ENCODE assay signal across 20 mouse cellular contexts in genomic region chr14:13262406-13262805, GRCm38 (mm10). TPM values are rescaled to one million over a fixed set of nuclear protein-coding genes. Genes with fewer than 3 reads are reported as not detected.
A peak's percentile ranks its signal among the peaks of the same experiment; 100 is the strongest.
DNase-seq lines count a peak whose midpoint lies in the region; ATAC-seq and TF ChIP-seq lines count a peak whose summit lies in the region.
"Had no signal": no experiment of that assay in that cellular context is flagged by ENCODE, and none has a peak within 500 bp of the region (broad histone marks: within the 10 kb centered on the region; RNA-seq: fewer than 3 reads in every experiment).

No protein-coding gene starts in this region.

- no peaks in the 10 kb centered on the region for H3K9me3 ChIP-seq in forebrain, embryonic 14.5 days (replicated peaks; ENCODE audit: control insufficient read depth, low read length)
- H3K9me3 ChIP-seq in forebrain, embryonic 12.5 days = no peaks in the 10 kb centered on the region
- H3K9me3 ChIP-seq in midbrain, embryonic 13.5 days = no peaks in the 10 kb centered on the region
- H3K9me3 ChIP-seq in midbrain, embryonic 10.5 days (replicated peaks) = no peaks in the 10 kb centered on the region
- H3K9me3 ChIP-seq in hindbrain, postnatal 0 days (ENCODE audit: low read length) = no peaks in the 10 kb centered on the region

- H3K4me3 ChIP-seq in forebrain, embryonic 14.5 days (ENCODE audit: low read depth, low read length) = no peak overlapping the region
- H3K4me3 ChIP-seq in forebrain, embryonic 12.5 days (replicated peaks) = no peak overlapping the region
- no peak overlapping the region for H3K4me3 ChIP-seq in midbrain, embryonic 13.5 days (replicated peaks)
- H3K4me3 ChIP-seq in midbrain, embryonic 10.5 days = no peak overlapping the region
- no peak overlapping the region for H3K4me3 ChIP-seq in hindbrain, postnatal 0 days (ENCODE audit: low read length)
- H3K4me3 ChIP-seq: gastrocnemius, adult 2 months; myocyte had no signal

- no peaks in the 10 kb centered on the region; the same call in 1 of the 2 replicates for H3K4me1 ChIP-seq in forebrain, embryonic 14.5 days (ENCODE audit: control insufficient read depth, insufficient read depth, low read length)
- peaks cover 3% of the 10 kb centered on the region; the same call in 1 of the 2 replicates for H3K4me1 ChIP-seq in forebrain, embryonic 12.5 days
- no peaks in the 10 kb centered on the region for H3K4me1 ChIP-seq in midbrain, embryonic 13.5 days (replicated peaks)
- H3K4me1 ChIP-seq in midbrain, embryonic 10.5 days = no peaks in the 10 kb centered on the region
- H3K4me1 ChIP-seq in hindbrain, postnatal 0 days (ENCODE audit: insufficient read depth, low read length) = no peaks in the 10 kb centered on the region

- 9% methylated on average over 1 of the region's 1 CpGs for WGBS in forebrain, embryonic 14.5 days
- 23% methylated on average over 1 of the region's 1 CpGs for WGBS in forebrain, embryonic 12.5 days
- 21% methylated on average over 1 of the region's 1 CpGs for WGBS in midbrain, embryonic 13.5 days
- WGBS in midbrain, embryonic 10.5 days = 61% methylated on average over 1 of the region's 1 CpGs
- 16% methylated on average over 1 of the region's 1 CpGs for WGBS in hindbrain, postnatal 0 days

- H3K27ac ChIP-seq in forebrain, embryonic 14.5 days (ENCODE audit: low read depth, low read length) = no peak overlapping the region
- no peak overlapping the region for H3K27ac ChIP-seq in forebrain, embryonic 12.5 days
- H3K27ac ChIP-seq in midbrain, embryonic 13.5 days = no peak overlapping the region
- H3K27ac ChIP-seq in midbrain, embryonic 10.5 days (replicated peaks) = no peak overlapping the region
- H3K27ac ChIP-seq in hindbrain, postnatal 0 days = no peak overlapping the region
- H3K27ac ChIP-seq: gastrocnemius, adult 2 months; kidney, postnatal 0 days; macrophage had no signal

- no peaks in the 10 kb centered on the region for H3K27me3 ChIP-seq in forebrain, embryonic 14.5 days (replicated peaks; ENCODE audit: control insufficient read depth, insufficient read depth, low read length)
- no peaks in the 10 kb centered on the region for H3K27me3 ChIP-seq in forebrain, embryonic 12.5 days
- no peaks in the 10 kb centered on the region for H3K27me3 ChIP-seq in midbrain, embryonic 13.5 days
- no peaks in the 10 kb centered on the region for H3K27me3 ChIP-seq in midbrain, embryonic 10.5 days (ENCODE audit: low read depth, poor library complexity, severe bottlenecking)
- H3K27me3 ChIP-seq in hindbrain, postnatal 0 days (ENCODE audit: insufficient read depth, low read length) = no peaks in the 10 kb centered on the region

- ATAC-seq in forebrain, embryonic 14.5 days = peak; percentile 93
- no peak for ATAC-seq in forebrain, embryonic 12.5 days (ENCODE audit: low FRiP score)
- ATAC-seq in midbrain, embryonic 13.5 days = peak; percentile 82
- no peak for ATAC-seq in hindbrain, postnatal 0 days
- ATAC-seq: inflammation-experienced regulatory T-cells, adult 6 months; lung, postnatal 0 days had no signal

- H3K36me3 ChIP-seq in forebrain, embryonic 14.5 days (ENCODE audit: control insufficient read depth, insufficient read depth, low read length) = no peaks in the 10 kb centered on the region
- no peaks in the 10 kb centered on the region for H3K36me3 ChIP-seq in forebrain, embryonic 12.5 days (replicated peaks)
- H3K36me3 ChIP-seq in midbrain, embryonic 13.5 days = no peaks in the 10 kb centered on the region
- H3K36me3 ChIP-seq in midbrain, embryonic 10.5 days = no peaks in the 10 kb centered on the region
- H3K36me3 ChIP-seq in hindbrain, postnatal 0 days (ENCODE audit: insufficient read depth, low read length) = no peaks in the 10 kb centered on the region

- TF ChIP-seq CTCF in hindbrain, postnatal 0 days (IDR thresholded peaks at IDR 0.05; ENCODE audit: low read depth) = no peak

- H3K4me2 ChIP-seq in forebrain, embryonic 14.5 days (ENCODE audit: low read length) = no peak overlapping the region
- H3K4me2 ChIP-seq in forebrain, embryonic 12.5 days = no peak overlapping the region
- H3K4me2 ChIP-seq in midbrain, embryonic 13.5 days (replicated peaks) = no peak overlapping the region
- no peak overlapping the region for H3K4me2 ChIP-seq in hindbrain, postnatal 0 days (ENCODE audit: low read depth, low read length)

- DNase-seq in forebrain, embryonic 14.5 days (ENCODE audit: low spot score) = peak; percentile 63
- no peak for DNase-seq in midbrain, embryonic 10.5 days (ENCODE audit: low spot score)
- DNase-seq in hindbrain, postnatal 0 days (ENCODE audit: low spot score) = peak; percentile 31
- peak; percentile 41 for DNase-seq in telencephalon, adult 2 months (ENCODE audit: low read depth, low spot score)
- no peak for DNase-seq in natural killer cell, adult 2 months (ENCODE audit: low spot score in 2 of 2)
- DNase-seq in urinary bladder, postnatal 14 days (ENCODE audit: low spot score) = no peak
- DNase-seq: adrenal gland, postnatal 25 days; cerebellum, adult 11-12 months; cerebellum, postnatal 10 days; gastrocnemius, adult 2 months; heart, postnatal 36 days; kidney, adult 18-20 months had no signal

- H3K9ac ChIP-seq in forebrain, embryonic 14.5 days (ENCODE audit: low read length) = no peak overlapping the region
- H3K9ac ChIP-seq in forebrain, embryonic 12.5 days = no peak overlapping the region
- no peak overlapping the region for H3K9ac ChIP-seq in midbrain, embryonic 13.5 days (replicated peaks)
- H3K9ac ChIP-seq in hindbrain, postnatal 0 days (replicated peaks; ENCODE audit: low read length) = no peak overlapping the region

RNA-seq across cellular contexts. Expression of gene Synpr, which starts 22.2 kb away (rescaled TPM):
- 28.9 and 32.4 TPM in 2 replicates for polyA plus RNA-seq in forebrain, embryonic 14.5 days (2014; fragmentation: Nextera tagmentation; extraction: Ambion mirVana)
- 10.5 and 11.6 TPM in 2 replicates for polyA plus RNA-seq in forebrain, embryonic 12.5 days (2016; fragmentation: Nextera tagmentation; extraction: Ambion mirVana)
- polyA plus RNA-seq in midbrain, embryonic 13.5 days (2015; fragmentation: Nextera tagmentation; extraction: Ambion mirVana) = 13.4 and 19.0 TPM in 2 replicates
- polyA plus RNA-seq in midbrain, embryonic 10.5 days (2016; fragmentation: Nextera tagmentation; extraction: Ambion mirVana) = 2.6 and 4.4 TPM in 2 replicates
- total RNA-seq in hindbrain, postnatal 0 days (2014; rRNA removed) = 57.9 and 58.2 TPM in 2 replicates
- polyA plus RNA-seq in hindbrain, postnatal 0 days (2015; fragmentation: Nextera tagmentation; extraction: Ambion mirVana) = 58.4 and 59.9 TPM in 2 replicates
- total RNA-seq: gastrocnemius, adult 2 months; liver, adult 2 months had no signal
- polyA plus RNA-seq: inflammation-experienced regulatory T-cells, adult 6 months; liver, adult 2 months; macrophage had no signal

Comparison
In these comparisons a context has a peak if more than half of its experiments do, and no peak if none do; other contexts are left out.
1. ATAC-seq: peak in forebrain, embryonic 14.5 days (single experiment) and midbrain, embryonic 13.5 days (single experiment); none in forebrain, embryonic 12.5 days (single experiment) and hindbrain, postnatal 0 days (single experiment).
2. DNase-seq: peak in forebrain, embryonic 14.5 days (single experiment), hindbrain, postnatal 0 days (single experiment) and telencephalon, adult 2 months (single experiment); none in midbrain, embryonic 10.5 days (single experiment), natural killer cell, adult 2 months (0 of 2) and urinary bladder, postnatal 14 days (single experiment).